Mouse (Mus musculus): ENCODE results near the gene Mrpl35.
"Not testable (repeated sequence)": the region's sequence is repeated elsewhere in the genome, so short reads cannot be mapped to it uniquely, and the experiment has no call there.

The Mrpl35 gene

GRCm38 (mm10) chr6:71826869-71827268 lies at the start of gene Mrpl35:
TSS of gene Mrpl35 (minus strand) at chr6:71826969.
- no peak for DNase-seq (ENCODE audit: low spot score in 2 of 2)

GRCm38 (mm10) chr6:71871396-71871795 lies 44.6 kb upstream of the Mrpl35 start:
- DNase-seq (ENCODE audit: low spot score in 2 of 2): no peak

- DNase-seq (ENCODE audit: low spot score in 2 of 2): no peak
Observed at GRCm38 (mm10) chr6:71868809-71869208, 42.0 kb upstream of the Mrpl35 start.

GRCm38 (mm10) chr6:71867751-71868150 lies 41.0 kb upstream of the Mrpl35 start:
- no peak for DNase-seq (ENCODE audit: low spot score in 2 of 2)

GRCm38 (mm10) chr6:71846906-71847305 lies 20.1 kb upstream of the Mrpl35 start:
- DNase-seq (ENCODE audit: low spot score in 2 of 2): not testable (repeated sequence)

GRCm38 (mm10) chr6:71840597-71841290 lies 14.0 kb upstream of the Mrpl35 start:
- no peak for DNase-seq (ENCODE audit: low spot score in 2 of 2)

GRCm38 (mm10) chr6:71839815-71840214 lies 13.0 kb upstream of the Mrpl35 start:
- no peak for DNase-seq (ENCODE audit: low spot score in 2 of 2)

- DNase-seq (ENCODE audit: low spot score in 2 of 2): no peak
Observed at GRCm38 (mm10) chr6:71836811-71837210, 10.0 kb upstream of the Mrpl35 start.

- peak; percentile 97 for DNase-seq (ENCODE audit: low spot score in 2 of 2)
Observed at GRCm38 (mm10) chr6:71831581-71831960, 4.8 kb upstream of the Mrpl35 start.

GRCm38 (mm10) chr6:71830690-71831580 lies 4.2 kb upstream of the Mrpl35 start, which contains the start of gene Immt:
TSS of gene Immt (plus strand) at chr6:71831331.
- peak; percentile 95 to 96 for DNase-seq (ENCODE audit: low spot score in 2 of 2)

- DNase-seq (ENCODE audit: low spot score in 2 of 2): no peak
Observed at GRCm38 (mm10) chr6:71829768-71830167, 3.0 kb upstream of the Mrpl35 start.

GRCm38 (mm10) chr6:71823961-71824360 lies 2.8 kb downstream of the Mrpl35 start:
- DNase-seq (ENCODE audit: low spot score in 2 of 2): no peak

GRCm38 (mm10) chr6:71823488-71823887 lies 3.3 kb downstream of the Mrpl35 start:
- peak; percentile 95 for DNase-seq (ENCODE audit: low spot score in 2 of 2)

- no peak for DNase-seq (ENCODE audit: low spot score in 2 of 2)
Observed at GRCm38 (mm10) chr6:71823085-71823484, 3.7 kb downstream of the Mrpl35 start.

GRCm38 (mm10) chr6:71819764-71820292 lies 6.9 kb downstream of the Mrpl35 start:
- no peak for DNase-seq (ENCODE audit: low spot score in 2 of 2)

- DNase-seq (ENCODE audit: low spot score in 2 of 2): no peak
Observed at GRCm38 (mm10) chr6:71812820-71813219, 13.9 kb downstream of the Mrpl35 start.

GRCm38 (mm10) chr6:71809890-71810289 lies 16.9 kb downstream of the Mrpl35 start:
- no peak for DNase-seq (ENCODE audit: low spot score in 2 of 2)

GRCm38 (mm10) chr6:71806713-71807112 lies 20.1 kb downstream of the Mrpl35 start:
- no peak for DNase-seq (ENCODE audit: low spot score in 2 of 2)

GRCm38 (mm10) chr6:71804061-71804829 lies 22.5 kb downstream of the Mrpl35 start:
- peak; percentile 72 to 82 for DNase-seq (ENCODE audit: low spot score in 2 of 2)

GRCm38 (mm10) chr6:71803609-71804008 lies 23.2 kb downstream of the Mrpl35 start:
- DNase-seq (ENCODE audit: low spot score in 2 of 2): no peak

- peak; percentile 69 to 75 for DNase-seq (ENCODE audit: low spot score in 2 of 2)
Observed at GRCm38 (mm10) chr6:71801714-71802094, 25.1 kb downstream of the Mrpl35 start.
